Mouse (Mus musculus) spleen, adult 18-20 months (tissue): Measurements from ENCODE around the gene Phactr1.
A peak's percentile ranks its signal among the peaks of the same experiment; 100 is the strongest.

Experiments
- DNase-seq, 2 experiments: peaks; one replicate each; pipeline ENCODE4 v3.0.0; 2022; ENCODE audit warnings: mixed read lengths in 2 of 2

Gene Phactr1

DNA sequence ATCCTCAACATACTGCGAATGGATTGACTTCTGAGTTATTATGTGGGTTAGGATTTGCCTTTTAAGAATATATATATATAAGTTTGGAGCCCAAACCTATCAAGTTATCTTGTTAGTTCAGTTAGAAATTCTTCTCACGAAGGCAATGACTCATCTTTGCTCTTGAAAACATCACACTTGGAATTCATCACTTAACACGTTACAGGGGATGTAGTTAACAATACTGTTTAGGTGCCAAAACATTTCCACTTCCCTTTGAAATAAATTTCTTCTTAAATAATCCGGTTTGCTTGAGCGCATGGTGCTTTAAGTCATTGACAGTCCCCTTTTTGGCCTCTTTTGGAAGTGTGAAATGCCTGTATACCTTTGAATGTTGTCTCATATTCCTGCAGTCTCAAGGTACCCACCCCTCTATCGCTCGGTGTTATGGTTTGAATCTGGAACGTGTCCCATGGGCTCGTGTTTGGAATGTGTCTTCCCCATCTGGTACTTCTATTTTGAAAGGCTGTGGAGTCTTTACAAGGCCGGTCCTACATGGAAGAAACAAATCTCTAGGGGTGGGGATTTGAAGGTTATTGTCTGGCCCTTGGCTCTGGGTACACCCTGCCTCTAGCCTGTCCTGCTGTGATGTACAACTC is 80.6 kb downstream of the Phactr1 start:
- no peak for DNase-seq

- no peak for DNase-seq
Observed at GRCm38 (mm10) chr13:42772314-42772713, 91.9 kb downstream of the Phactr1 start.

- no peak for DNase-seq
Observed at GRCm38 (mm10) chr13:42774040-42774439, 93.6 kb downstream of the Phactr1 start.

GRCm38 (mm10) chr13:42782151-42782550 is 101.7 kb downstream of the Phactr1 start:
- no peak for DNase-seq

- no peak for DNase-seq
Observed at GRCm38 (mm10) chr13:42789221-42789620, 108.8 kb downstream of the Phactr1 start.

- no peak for DNase-seq
Observed at GRCm38 (mm10) chr13:42792279-42792678, 111.9 kb downstream of the Phactr1 start.

- DNase-seq, result no peak
Observed at GRCm38 (mm10) chr13:42800523-42800922, 120.1 kb downstream of the Phactr1 start.

GRCm38 (mm10) chr13:42804314-42804713 is 123.9 kb downstream of the Phactr1 start:
- DNase-seq, result no peak

DNA sequence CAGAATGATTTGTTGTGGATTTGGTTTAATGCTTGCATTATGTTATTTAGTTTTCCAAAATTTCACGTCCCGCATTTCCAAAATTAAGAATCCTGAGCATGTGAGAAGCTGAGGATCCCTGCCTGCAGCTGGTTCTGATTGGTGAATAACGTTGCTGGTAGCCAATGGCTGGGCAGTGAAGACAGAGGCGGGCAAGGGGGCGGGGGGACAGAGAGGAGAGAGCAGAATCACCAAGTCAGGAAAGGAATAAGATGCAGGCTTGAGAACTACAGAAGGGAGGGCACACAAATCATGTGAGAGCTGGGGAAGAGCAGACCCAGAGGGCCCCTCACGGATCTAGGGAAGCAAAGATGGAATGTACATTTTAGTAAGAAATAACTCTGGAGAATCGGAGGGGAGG is 132.3 kb downstream of the Phactr1 start:
- no peak for DNase-seq

GRCm38 (mm10) chr13:42818378-42818777 is 138.0 kb downstream of the Phactr1 start:
- peak; percentile 20 to 63 for DNase-seq

- DNase-seq, result no peak
Observed at GRCm38 (mm10) chr13:42820513-42820912, 140.1 kb downstream of the Phactr1 start.

DNA sequence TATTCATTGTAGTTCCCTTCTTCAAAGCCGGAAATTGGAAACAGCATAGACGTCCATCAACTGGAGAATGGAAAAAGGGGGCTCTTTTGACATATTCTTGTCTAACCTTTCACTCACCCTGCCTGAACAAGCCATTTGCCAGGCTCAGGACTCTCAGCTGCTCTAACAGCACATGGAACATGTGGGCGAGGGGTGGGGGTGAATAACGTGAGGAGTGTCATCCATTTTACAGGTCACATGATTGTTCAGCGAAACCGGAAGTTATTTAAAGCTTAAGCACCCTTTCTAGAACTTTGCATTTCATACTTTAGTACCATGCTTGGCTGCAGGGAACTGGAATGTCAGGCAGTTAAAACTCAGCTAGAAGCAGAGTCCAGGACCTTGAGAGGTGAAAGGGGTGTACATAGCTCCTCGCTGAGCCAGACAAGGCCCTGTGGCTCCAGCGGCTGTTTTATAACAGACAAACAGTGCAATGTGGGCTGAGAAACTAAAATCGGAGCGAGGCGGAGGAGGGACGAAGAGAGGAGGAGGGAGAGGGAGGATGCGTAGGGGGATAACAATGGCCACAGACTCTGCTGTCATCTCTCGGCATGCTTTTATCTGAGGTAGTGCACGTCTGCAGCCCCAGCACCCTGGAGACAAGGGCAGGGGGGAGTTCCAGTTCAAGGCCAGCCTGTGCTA is 141.1 kb downstream of the Phactr1 start:
- DNase-seq, result no peak

GRCm38 (mm10) chr13:42822545-42822944 is 142.1 kb downstream of the Phactr1 start:
- DNase-seq, result peak; percentile 14 to 72

GRCm38 (mm10) chr13:42823875-42824274 is 143.5 kb downstream of the Phactr1 start:
- no peak for DNase-seq

DNA sequence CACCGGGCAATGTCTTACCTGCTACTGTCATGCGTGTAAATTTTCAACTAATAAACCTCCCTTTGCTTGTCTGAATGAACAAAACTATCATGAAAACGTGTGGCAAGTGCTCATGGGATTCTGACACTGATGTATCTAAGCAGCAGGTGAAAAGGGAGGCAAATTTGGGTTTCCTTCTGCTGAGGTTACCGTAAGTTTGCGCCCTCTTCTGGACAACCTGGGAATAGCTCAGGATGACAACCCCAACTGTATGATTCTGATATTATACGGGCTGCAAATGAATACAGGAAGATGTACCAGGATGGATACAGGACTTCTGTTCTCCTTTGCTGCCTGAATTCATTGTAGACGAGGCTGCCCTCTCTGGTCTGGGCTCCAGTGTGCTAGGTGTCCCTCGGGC is 146.2 kb downstream of the Phactr1 start:
- DNase-seq, result peak in 1 of 2 experiments; percentile 22

DNA sequence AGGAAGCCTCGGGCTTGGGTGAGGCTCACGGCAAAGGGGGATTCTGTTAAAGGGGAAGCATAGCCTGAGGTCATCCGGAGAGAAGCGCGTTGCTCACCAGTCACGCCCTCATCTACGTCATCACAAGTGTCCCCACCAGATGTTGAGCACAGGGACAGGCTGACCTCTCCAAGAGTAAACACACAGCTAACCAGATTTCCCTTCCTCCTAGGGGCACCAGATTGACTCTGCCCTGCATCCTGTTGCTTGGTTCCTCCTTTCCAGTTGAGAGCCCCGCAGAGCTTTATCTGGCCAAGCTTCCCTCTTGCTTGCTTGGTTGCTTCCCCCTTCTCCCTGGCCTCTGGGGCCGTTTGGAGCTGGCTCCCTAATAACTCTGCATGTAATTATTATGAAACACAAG is 148.6 kb downstream of the Phactr1 start:
- DNase-seq, result no peak

GRCm38 (mm10) chr13:42835441-42835840 is 155.0 kb downstream of the Phactr1 start:
- DNase-seq, result no peak

DNA sequence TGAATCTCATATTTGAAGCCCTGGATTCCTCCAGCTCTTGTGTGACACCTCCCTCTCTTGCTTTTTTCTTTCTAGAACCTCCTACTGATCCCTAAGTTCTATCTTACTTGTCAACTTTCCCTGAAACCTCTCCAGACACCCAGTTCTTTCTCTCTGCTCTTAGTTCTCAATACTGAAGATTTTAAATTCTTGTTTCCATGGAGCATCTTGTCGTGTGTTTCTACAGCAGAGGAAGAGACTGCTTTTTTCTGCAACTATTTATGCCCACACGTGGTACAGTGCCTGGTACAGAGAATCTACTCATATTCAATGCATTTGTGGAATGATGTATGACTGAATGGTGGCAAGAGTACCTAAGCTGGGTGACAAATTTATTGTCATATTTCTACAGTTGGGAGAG is 158.9 kb downstream of the Phactr1 start:
- no peak for DNase-seq

DNA sequence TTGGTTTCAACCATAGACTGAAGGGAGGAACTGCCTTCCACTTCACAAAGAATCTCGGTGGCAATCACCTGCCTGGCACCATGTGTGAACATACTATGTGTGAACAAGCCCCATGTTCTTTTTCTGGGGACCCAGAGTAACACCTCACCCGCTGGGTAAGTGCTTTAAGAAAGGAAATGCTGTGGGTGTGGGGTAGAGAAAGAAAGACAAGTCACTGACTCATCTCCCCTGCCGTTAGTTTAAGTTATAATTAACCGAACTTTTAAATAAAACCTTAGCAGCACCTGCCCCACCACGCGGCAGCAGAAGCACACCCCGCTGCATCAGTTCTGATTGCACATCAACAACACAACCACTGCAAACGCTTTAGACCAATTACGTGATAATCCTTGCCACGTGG is 171.7 kb downstream of the Phactr1 start:
- no peak for DNase-seq

DNA sequence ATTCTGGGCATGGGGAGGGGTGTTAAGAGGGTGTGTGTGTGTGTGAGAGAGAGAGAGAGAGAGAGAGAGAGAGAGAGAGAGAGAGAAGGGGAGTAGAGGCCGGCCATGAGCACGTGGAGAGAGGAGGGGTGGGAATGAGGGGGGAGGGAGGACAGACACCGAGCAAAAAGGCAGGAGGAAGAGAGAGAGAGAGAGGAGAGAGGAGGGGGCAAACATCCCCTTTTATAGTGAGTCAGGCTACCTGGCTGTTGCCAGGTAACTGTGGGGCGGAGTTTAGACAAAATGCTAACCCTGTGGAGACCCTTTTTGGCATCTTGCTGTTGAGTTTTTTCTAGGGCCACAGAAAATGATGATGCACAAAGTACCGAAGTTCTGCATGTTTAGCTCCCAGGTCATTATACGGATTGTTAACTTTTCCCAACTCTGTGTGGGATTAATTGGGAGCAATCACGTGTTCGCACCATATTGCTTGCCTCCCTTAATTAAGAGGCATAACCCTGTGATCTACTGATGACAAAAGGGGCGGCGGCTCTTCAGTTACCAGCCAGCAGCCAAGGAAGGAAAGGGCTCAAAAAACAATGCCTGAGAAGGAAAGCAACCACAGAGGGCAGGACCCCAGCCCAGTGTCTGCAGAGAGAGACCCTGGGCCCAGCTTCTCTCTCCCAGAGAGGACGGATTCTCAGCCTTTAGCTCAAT is 173.6 kb downstream of the Phactr1 start:
- no peak for DNase-seq

DNA sequence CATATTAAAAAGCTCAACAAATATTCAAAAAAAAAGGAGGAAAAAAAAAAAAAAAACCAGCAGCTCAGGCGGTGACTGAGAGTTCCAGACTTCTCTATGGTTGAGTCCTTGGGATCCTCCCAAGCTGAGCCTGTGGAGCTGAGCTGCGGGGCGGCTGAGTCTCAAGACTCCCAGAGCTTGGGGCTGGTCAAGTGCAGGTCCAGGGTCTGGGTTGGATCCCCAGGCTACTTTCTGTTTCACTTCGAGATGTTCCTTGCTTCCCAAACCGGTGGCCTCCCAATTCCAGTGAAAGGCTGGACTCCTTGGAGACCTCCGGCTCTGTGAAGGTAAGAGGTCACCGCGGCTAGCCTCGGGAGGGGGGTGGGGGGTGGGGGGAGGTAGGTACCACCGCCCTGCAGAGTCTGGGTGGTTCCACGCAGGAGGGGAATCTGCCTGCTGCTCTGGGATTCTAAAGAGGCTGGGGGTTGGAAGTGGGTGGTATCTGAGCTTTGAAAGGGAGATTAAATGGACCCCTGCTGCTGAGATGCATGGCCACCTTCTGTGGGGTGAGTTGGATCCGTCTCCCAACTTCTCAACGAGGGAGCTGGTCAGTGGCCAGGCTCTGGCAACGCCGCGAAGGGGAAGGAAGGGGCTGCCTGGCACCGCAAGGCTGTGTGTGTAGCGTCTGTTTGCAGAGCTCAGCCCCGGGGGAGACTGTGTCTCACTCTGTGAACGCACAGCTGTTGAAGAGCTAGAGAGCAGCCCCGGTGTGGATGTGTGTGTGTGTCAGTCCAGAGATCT is 185.9 kb downstream of the Phactr1 start:
- DNase-seq, result peak in 1 of 2 experiments; percentile 22

DNA sequence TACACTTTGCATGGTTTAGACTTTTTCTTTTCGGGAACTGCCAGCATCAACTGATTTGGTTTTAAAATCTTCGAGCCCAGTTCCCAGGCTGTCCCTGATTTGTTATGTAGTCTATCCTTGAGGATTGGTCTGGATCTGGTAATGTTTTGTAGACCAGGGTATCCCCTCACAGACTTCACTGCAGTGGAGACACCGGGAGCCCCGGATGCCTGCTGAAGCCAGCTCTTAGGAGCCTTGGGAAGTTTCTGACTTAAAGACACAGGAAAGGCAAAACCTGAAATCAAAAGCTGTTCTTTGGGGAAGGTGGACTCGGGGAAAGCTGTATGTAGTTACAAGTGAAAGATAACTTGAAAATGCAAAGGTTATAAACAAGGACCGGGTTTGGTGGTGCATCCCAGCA is 186.6 kb downstream of the Phactr1 start:
- DNase-seq, result no peak

DNA sequence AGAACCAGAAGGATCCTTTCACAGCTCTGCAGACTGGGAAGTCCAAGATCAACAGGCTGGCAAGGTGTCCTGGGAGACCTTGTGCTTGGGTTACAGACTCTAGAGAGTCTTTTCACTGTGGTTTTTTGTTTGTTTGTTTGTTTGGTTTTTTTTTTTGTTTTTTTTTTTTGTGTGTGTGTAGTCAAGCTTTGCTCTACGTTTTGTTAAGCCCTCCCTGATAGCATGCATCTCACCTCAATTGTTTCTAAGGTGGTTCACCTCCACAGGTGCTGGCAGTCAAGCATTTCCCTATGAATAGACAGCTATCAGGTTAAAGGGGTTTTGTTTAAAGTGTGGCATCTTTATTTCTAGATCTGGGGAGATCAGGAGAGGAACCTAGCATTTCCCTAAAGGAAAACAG is 191.7 kb downstream of the Phactr1 start:
- no peak for DNase-seq
